Mouse (Mus musculus) E14TG2a.4 (cell line): Measurements from ENCODE around the gene Rtl1.
A peak's percentile ranks its signal among the peaks of the same experiment; 100 is the strongest.

Experiments
- H3K27me3 ChIP-seq: 2 replicates; pipeline ENCODE4 v1.6.1; 2014; ENCODE audit warnings: low read length, control low read depth; ENCODE audit not compliant: insufficient read depth
- H3K36me3 ChIP-seq: 2 replicates; pipeline ENCODE4 v1.6.1; 2014; ENCODE audit warnings: low read length, control low read depth; ENCODE audit not compliant: insufficient read depth
- H3K4me1 ChIP-seq: replicated peaks from 2 replicates; pipeline ENCODE4 v1.6.1; 2014; ENCODE audit warnings: low read depth, low read length, control low read depth
- H3K4me3 ChIP-seq: replicated peaks from 2 replicates; pipeline ENCODE4 v1.5.1; 2014; ENCODE audit warnings: mild to moderate bottlenecking, low read length
- H3K9me3 ChIP-seq: 2 replicates; pipeline ENCODE4 v1.6.1; 2014; ENCODE audit warnings: low read length, control low read depth
- CTCF ChIP-seq: conservative IDR thresholded peaks from 2 replicates; pipeline ENCODE4 v1.5.1; 2014; ENCODE audit warnings: low read length
- NANOG ChIP-seq: IDR thresholded peaks from 2 replicates; pipeline ENCODE4 v1.6.1; 2014; ENCODE audit warnings: borderline replicate concordance, low read length, mixed read lengths
- POU5F1 ChIP-seq: IDR thresholded peaks from 2 replicates; pipeline ENCODE4 v1.6.1; 2014; ENCODE audit warnings: low read length, borderline replicate concordance

The Rtl1 gene

DNA sequence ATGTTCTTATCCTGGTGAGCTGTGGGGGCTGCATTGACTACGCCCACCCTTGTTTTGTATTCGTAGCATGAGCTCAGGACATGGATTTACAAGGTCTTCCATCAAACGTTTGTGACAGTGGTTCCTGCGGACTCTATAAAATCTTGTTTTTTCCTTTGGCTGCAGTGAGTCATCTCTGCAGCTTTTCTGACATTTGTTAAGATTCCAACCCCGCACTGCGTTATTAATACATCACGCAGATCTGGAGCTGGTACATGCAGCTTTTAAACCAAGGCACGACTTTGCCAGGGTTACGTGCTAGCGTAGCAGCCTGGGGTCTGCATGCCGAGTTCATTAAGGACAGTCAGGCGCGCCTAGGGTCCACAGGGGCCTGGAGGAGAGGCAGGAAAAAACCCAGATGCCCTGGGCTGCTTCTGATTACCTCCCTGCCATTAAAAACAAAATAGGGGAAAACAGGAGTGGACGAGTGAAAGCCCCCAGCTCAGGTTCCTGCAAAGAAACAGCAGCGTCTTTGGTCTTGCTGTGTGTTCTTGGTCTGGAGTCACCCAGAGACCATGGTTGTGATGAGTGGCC, 44.2 kb downstream of the Rtl1 start:
- Histone ChIP-seq H3K36me3 (peaks cover 100% of the 10 kb centered on the region), H3K4me1 (peaks cover 40% of the 10 kb centered on the region), H3K4me3 (no peak overlapping the region), H3K27me3 (no peaks in the 10 kb centered on the region), H3K9me3 (peaks cover 12% of the 10 kb centered on the region; the same call in 1 of the 2 replicates)
- no peak for TF ChIP-seq POU5F1
- no peak for TF ChIP-seq CTCF
- TF ChIP-seq NANOG: no peak

DNA sequence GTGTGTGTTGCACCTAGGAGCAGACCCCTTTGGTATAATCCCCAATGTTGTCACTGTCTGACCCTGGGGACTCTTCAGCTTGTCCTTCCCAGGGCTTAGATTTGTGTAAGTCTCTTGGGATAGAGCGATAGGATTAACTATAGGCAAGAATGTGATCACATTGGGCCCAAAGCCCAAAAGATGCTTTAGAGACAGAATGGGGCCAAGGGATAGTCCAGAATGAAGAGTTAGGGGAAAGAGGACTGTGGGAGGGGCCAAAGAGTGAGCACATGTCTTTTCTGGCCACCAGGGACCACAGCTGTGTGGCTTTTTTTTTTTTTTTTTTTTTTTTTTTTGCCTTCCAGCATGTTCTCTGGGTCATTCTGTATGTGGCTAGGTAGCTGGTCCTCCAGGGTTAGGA, 46.6 kb downstream of the Rtl1 start:
- H3K4me1 ChIP-seq: peaks cover 30% of the 10 kb centered on the region
- TF ChIP-seq NANOG: no peak
- no peak for TF ChIP-seq POU5F1
- no peak for TF ChIP-seq CTCF
- H3K36me3 ChIP-seq: peaks cover 99% of the 10 kb centered on the region
- H3K27me3 ChIP-seq: no peaks in the 10 kb centered on the region
- H3K9me3 ChIP-seq: peaks cover 12% of the 10 kb centered on the region; the same call in 1 of the 2 replicates
- no peak overlapping the region for H3K4me3 ChIP-seq

- Histone ChIP-seq H3K4me3 (no peak overlapping the region), H3K4me1 (peaks cover 32% of the 10 kb centered on the region), H3K9me3 (peaks cover 12% of the 10 kb centered on the region; the same call in 1 of the 2 replicates), H3K27me3 (no peaks in the 10 kb centered on the region), H3K36me3 (peaks cover 97% of the 10 kb centered on the region)
- TF ChIP-seq NANOG (no peak), CTCF (no peak), POU5F1 (no peak)
Measured at GRCm38 (mm10) chr12:109552754-109553525, 47.2 kb downstream of the Rtl1 start.

- Histone ChIP-seq H3K36me3 (peaks cover 96% of the 10 kb centered on the region), H3K4me3 (no peak overlapping the region), H3K27me3 (no peaks in the 10 kb centered on the region), H3K9me3 (peaks cover 12% of the 10 kb centered on the region; the same call in 1 of the 2 replicates), H3K4me1 (peaks cover 38% of the 10 kb centered on the region)
- no peak for TF ChIP-seq CTCF
- TF ChIP-seq POU5F1: no peak
- no peak for TF ChIP-seq NANOG
Measured at GRCm38 (mm10) chr12:109551771-109552170, 48.4 kb downstream of the Rtl1 start.

DNA sequence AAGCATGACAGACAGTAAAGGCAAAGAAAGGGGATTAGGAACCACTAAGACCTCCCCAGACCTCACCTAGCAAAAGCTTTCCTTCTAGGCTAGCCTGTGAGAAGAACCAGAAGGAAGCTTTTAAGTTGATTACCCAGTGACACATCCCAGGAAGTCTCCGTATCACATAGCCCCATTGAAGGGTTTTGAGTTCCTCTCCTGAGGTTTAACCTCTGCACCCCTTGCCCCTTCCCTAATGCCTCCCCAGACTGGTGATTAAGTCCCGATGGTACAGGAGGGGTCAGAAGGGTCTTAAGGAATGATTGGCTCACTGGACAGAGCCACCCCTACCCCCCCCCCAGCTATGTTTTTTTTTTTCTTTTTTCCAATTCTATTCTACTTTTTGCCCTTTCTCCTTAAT, 53.0 kb downstream of the Rtl1 start:
- H3K36me3 ChIP-seq: peaks cover 71% of the 10 kb centered on the region
- no peak for TF ChIP-seq NANOG
- TF ChIP-seq POU5F1: no peak
- TF ChIP-seq CTCF: no peak
- H3K4me3 ChIP-seq: no peak overlapping the region
- peaks cover 15% of the 10 kb centered on the region; the same call in 1 of the 2 replicates for H3K9me3 ChIP-seq
- H3K4me1 ChIP-seq: peaks cover 49% of the 10 kb centered on the region
- H3K27me3 ChIP-seq: no peaks in the 10 kb centered on the region

GRCm38 (mm10) chr12:109545875-109546732, 54.0 kb downstream of the Rtl1 start:
- Histone ChIP-seq H3K4me3 (peak overlapping the region; percentile 29), H3K4me1 (peaks cover 44% of the 10 kb centered on the region), H3K27me3 (no peaks in the 10 kb centered on the region), H3K36me3 (peaks cover 61% of the 10 kb centered on the region), H3K9me3 (peaks cover 17% of the 10 kb centered on the region)
- TF ChIP-seq NANOG: no peak
- TF ChIP-seq POU5F1: no peak
- no peak for TF ChIP-seq CTCF

- H3K4me1 ChIP-seq: peaks cover 56% of the 10 kb centered on the region
- peaks cover 43% of the 10 kb centered on the region for H3K9me3 ChIP-seq
- H3K36me3 ChIP-seq: peaks cover 36% of the 10 kb centered on the region
- 0 out of 2 replicates have a peak overlapping the region, but pooled peaks have one; percentile 15 for H3K4me3 ChIP-seq
- TF ChIP-seq NANOG (no peak), POU5F1 (no peak)
- H3K27me3 ChIP-seq: peaks cover 2% of the 10 kb centered on the region
Measured at GRCm38 (mm10) chr12:109543281-109543923, 56.7 kb downstream of the Rtl1 start.
